Mouse (Mus musculus) hindbrain, embryonic 14.5 days (tissue): ENCODE data around the gene Padi6. TPM values are rescaled to one million over a fixed set of nuclear protein-coding genes. Genes with fewer than 3 reads are reported as not detected.
A peak's percentile ranks its signal among the peaks of the same experiment; 100 is the strongest.

Experiments
- ATAC-seq: fragments of 200-750 bp; cut with Nextera tagmentation; 2 replicates; pipeline ENCODE4 v1.8.0; 2017; ENCODE audit warnings: moderate number of reproducible peaks, mild to moderate bottlenecking, moderate TSS enrichment, moderate library complexity; ENCODE audit not compliant: low FRiP score
- DNase-seq: peaks from one replicate; pipeline ENCODE4 v3.0.0-alpha.2; 2015; ENCODE audit warnings: low spot score
- H3K27ac ChIP-seq: fragments of 300-500 bp; sonication (generic); 2 replicates; pipeline ENCODE4 v1.5.1; 2014; ENCODE audit warnings: mild to moderate bottlenecking, moderate library complexity
- H3K27me3 ChIP-seq: fragments of 300-500 bp; sonication (generic); 2 replicates; pipeline ENCODE4 v1.6.1; 2014; ENCODE audit warnings: mild to moderate bottlenecking, low read length, mixed read lengths; ENCODE audit not compliant: control insufficient read depth, insufficient read depth
- H3K36me3 ChIP-seq: fragments of 300-500 bp; sonication (generic); replicated peaks from 2 replicates; pipeline ENCODE4 v1.6.1; 2014; ENCODE audit not compliant: control insufficient read depth, insufficient read depth
- H3K4me1 ChIP-seq: fragments of 300-500 bp; sonication (generic); replicated peaks from 2 replicates; pipeline ENCODE4 v1.6.1; 2014; ENCODE audit warnings: antibody characterized with exemption, low read length, mixed read lengths; ENCODE audit not compliant: control insufficient read depth, insufficient read depth
- H3K4me2 ChIP-seq: fragments of 300-500 bp; sonication (generic); replicated peaks from 2 replicates; pipeline ENCODE4 v1.6.1; 2014; ENCODE audit warnings: mild to moderate bottlenecking, moderate library complexity
- H3K4me3 ChIP-seq: fragments of 300-500 bp; sonication (generic); replicated peaks from 2 replicates; pipeline ENCODE4 v1.5.1; 2014; ENCODE audit warnings: mild to moderate bottlenecking, low read length
- H3K9ac ChIP-seq: fragments of 300-500 bp; sonication (generic); 2 replicates; pipeline ENCODE4 v1.6.1; 2014
- H3K9me3 ChIP-seq: fragments of 300-500 bp; sonication (generic); 2 replicates; pipeline ENCODE4 v1.6.1; 2016; ENCODE audit warnings: low read length; ENCODE audit not compliant: control insufficient read depth
- WGBS: fragments of 180-500 bp; shearing (Covaris S2); extraction: QIAGEN DNeasy Blood & Tissue Kit; methylation state at CpG from one replicate; pipeline ENCODE4 v1.1.7; 2014; 5-methylcytosine and 5-hydroxymethylcytosine counted together
- polyA plus RNA-seq: library from polyadenylated mRNA; unstranded; fragments of >200 nt; fragmentation: Nextera tagmentation; extraction: Ambion mirVana; gene quantifications from 2 replicates; pipeline ENCODE4 v1.2.1, GENCODE M21; 2014

Padi6 gene
- polyA plus RNA-seq, result not detected in 2 replicates

DNA sequence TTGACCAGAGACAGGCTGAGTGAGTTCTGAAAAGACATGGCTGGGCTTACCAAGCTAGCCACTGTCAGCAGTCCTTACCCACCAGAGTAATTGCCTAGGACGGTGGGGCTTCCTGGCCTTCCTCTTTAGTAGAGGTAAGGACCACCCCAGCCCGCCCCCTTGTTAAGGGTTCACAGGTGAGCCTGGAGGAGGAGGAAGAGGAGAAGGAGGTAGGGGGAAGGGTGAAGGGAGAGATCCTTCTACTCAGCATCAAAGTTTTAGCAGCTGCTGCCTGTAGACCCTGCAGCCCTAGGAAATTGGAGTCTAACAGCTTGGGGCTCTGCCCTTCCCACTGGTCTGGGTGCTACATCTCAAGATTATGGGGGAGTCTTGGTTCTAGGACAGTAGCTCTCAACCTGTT, at the start of gene Padi6:
TSS of gene Padi6 (minus strand) at position 101 of the 400 bp plus-strand sequence.
- WGBS, result 88% methylated on average over 2 of the region's 2 CpGs
- no peak within 1 kb of the TSS for H3K4me2 ChIP-seq
- H3K4me3 ChIP-seq, result no peak within 1 kb of the TSS
- H3K27me3 ChIP-seq, result no peaks in the 10 kb centered on the region
- H3K4me1 ChIP-seq, result no peaks in the 10 kb centered on the region
- DNase-seq (no peak), ATAC-seq (no peak)
- no peaks in the 10 kb centered on the region for H3K36me3 ChIP-seq
- H3K27ac ChIP-seq, result no peak within 1 kb of the TSS
- no peaks in the 10 kb centered on the region for H3K9me3 ChIP-seq
- H3K9ac ChIP-seq, result no peak within 1 kb of the TSS

DNA sequence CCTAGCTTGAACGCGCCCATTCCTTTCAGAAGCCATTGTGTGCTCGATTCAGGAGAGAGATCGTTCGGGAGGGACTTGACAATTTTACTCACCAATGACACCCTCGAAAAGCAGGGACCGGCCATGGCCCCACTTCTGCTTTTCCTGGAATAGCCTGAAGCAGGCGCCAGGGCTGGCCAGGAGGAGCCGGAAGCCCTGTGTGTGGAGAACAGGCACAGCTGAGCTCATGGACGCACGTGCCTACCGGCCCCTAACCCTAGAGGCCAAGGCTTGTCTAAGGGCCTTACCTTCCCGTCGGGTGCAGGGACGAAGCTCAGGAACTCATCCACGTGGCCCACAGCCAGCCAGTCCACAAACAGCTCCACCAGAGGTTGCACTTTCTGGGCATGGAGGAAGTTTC, 48.6 kb upstream of the Padi6 start:
- ATAC-seq, result no peak
- no peaks in the 10 kb centered on the region for H3K36me3 ChIP-seq
- H3K4me2 ChIP-seq, result no peak overlapping the region
- H3K9ac ChIP-seq, result no peak overlapping the region
- WGBS, result 88% methylated on average over 16 of the region's 16 CpGs
- H3K4me3 ChIP-seq, result no peak overlapping the region
- H3K4me1 ChIP-seq, result no peaks in the 10 kb centered on the region
- DNase-seq, result no peak
- no peak overlapping the region for H3K27ac ChIP-seq
- H3K27me3 ChIP-seq, result no peaks in the 10 kb centered on the region
- no peaks in the 10 kb centered on the region for H3K9me3 ChIP-seq

DNA sequence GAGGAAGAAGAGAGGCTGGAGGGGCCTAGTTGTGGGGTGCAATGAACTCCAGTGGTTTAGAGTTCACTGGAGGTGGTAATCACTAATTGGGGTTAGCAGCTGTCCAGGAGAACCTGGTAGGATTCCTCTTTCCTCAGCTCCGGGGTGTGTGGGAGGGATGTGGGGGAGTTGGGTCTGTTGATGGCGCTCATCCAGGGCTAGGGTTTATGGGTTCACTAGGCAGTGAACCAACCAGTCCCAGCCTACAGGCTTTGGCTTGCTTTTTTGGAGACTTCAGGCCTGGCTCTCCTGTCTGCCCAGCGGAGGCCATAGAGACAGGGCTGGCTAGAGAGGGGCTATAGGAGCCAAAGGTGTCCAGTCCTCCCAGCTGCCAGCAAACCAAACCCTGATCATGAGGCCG, 47.5 kb upstream of the Padi6 start:
- no peak for ATAC-seq
- Histone ChIP-seq H3K4me1 (no peaks in the 10 kb centered on the region), H3K4me2 (no peak overlapping the region), H3K36me3 (no peaks in the 10 kb centered on the region), H3K4me3 (no peak overlapping the region), H3K9me3 (no peaks in the 10 kb centered on the region), H3K27ac (no peak overlapping the region), H3K9ac (no peak overlapping the region), H3K27me3 (no peaks in the 10 kb centered on the region)
- 90% methylated on average over 4 of the region's 4 CpGs for WGBS
- DNase-seq, result no peak

DNA sequence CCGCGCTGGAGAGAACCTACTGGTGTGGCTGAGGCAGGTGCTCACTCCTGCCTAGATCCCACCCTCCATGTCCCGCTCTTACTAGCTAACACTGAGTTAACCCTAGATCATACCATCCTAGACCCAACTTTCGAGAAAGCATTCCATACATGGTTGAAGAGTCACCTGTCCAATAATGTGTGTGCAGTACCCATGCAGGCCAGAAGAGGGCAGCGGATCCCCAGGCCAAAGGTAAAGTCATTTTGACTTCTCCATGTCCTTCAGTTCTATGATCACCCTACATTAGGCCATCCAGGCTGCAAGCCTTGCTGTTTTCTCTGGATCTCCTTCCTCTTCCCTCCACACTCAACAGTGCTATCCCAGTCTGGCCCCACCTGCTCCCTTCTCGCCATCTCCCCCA, 46.5 kb upstream of the Padi6 start:
- WGBS, result 47% methylated on average over 6 of the region's 6 CpGs
- no peaks in the 10 kb centered on the region for H3K4me1 ChIP-seq
- no peaks in the 10 kb centered on the region for H3K9me3 ChIP-seq
- no peak overlapping the region for H3K27ac ChIP-seq
- ATAC-seq (no peak), DNase-seq (peak; percentile 69)
- no peaks in the 10 kb centered on the region for H3K36me3 ChIP-seq
- no peak overlapping the region for H3K4me3 ChIP-seq
- no peaks in the 10 kb centered on the region for H3K27me3 ChIP-seq
- H3K9ac ChIP-seq, result no peak overlapping the region
- no peak overlapping the region for H3K4me2 ChIP-seq

DNA sequence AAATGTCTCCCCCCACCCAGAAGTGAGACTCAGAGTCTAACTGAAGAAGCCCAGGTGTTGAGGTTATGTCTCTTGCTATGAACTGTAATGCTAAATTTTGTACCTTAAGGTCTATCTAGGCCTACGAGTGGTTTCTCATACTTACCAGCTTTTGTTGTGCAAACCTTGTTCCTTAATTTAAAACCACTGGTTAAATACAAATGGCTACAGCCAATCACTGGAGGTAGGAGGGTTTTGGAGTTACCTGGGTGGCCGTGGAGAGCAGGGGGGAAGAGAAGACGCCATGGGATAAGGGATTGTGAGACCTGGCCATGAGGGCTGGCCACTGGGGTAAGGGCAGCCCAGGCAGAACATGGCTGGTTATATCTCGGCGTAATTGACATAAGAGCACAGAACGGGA, 45.8 kb upstream of the Padi6 start:
- no peaks in the 10 kb centered on the region for H3K4me1 ChIP-seq

DNA sequence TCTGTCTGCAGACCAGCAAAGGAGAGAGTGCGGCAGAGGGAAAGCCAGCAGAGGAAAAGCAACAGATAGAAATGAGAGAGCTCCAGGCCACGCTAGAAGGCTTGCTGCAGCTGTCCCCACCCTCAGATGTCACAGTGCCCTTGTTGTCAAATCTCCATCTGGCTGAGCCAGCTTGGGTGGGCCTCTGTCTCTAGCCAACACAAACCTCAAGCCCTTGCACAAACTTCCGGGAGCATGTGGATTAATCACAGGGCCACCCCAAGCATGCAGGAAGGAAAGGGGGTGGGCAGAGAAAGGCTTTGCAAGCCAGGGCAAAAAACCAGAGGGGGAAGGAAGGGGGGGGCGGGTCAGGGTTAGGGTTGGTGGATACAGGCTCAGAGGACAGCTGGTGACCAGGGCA, 45.0 kb upstream of the Padi6 start:
- no peaks in the 10 kb centered on the region for H3K9me3 ChIP-seq
- no peak overlapping the region for H3K9ac ChIP-seq
- no peaks in the 10 kb centered on the region for H3K36me3 ChIP-seq
- no peak overlapping the region for H3K27ac ChIP-seq
- H3K4me3 ChIP-seq, result no peak overlapping the region
- no peaks in the 10 kb centered on the region for H3K4me1 ChIP-seq
- H3K27me3 ChIP-seq, result no peaks in the 10 kb centered on the region
- WGBS, result 79% methylated on average over 4 of the region's 4 CpGs
- H3K4me2 ChIP-seq, result no peak overlapping the region
- no peak for ATAC-seq
- no peak for DNase-seq

More for the DNA sequence above, 45.8 kb upstream of the Padi6 start:
- no peak overlapping the region for H3K9ac ChIP-seq
- no peaks in the 10 kb centered on the region for H3K27me3 ChIP-seq
- H3K36me3 ChIP-seq, result no peaks in the 10 kb centered on the region
- no peak for DNase-seq
- H3K9me3 ChIP-seq, result no peaks in the 10 kb centered on the region
- WGBS, result 85% methylated on average over 6 of the region's 6 CpGs
- H3K4me2 ChIP-seq, result no peak overlapping the region
- H3K4me3 ChIP-seq, result no peak overlapping the region
- H3K27ac ChIP-seq, result no peak overlapping the region
- ATAC-seq, result no peak

DNA sequence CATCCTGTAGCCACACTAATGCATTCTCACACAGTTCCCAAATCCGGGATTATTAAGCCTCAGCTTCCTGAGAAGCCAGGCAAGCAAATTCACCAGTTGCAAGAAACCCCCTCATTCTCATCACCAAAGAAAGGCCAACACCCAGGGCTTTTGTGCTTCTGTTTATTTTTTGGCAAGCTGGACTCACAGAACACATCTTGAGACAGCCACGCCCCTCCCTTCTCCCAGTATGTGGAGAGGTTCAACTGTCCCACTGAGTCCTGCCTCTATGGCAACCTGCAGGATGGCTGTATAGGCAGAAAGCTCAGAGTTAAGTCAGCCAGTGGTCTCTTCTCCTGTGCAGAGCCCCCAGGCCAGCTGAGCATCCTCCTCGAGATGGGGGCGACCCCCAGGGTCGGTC, 42.8 kb upstream of the Padi6 start:
- 87% methylated on average over 5 of the region's 5 CpGs for WGBS
- Histone ChIP-seq H3K27ac (no peak overlapping the region), H3K4me3 (no peak overlapping the region), H3K27me3 (no peaks in the 10 kb centered on the region), H3K36me3 (no peaks in the 10 kb centered on the region), H3K4me1 (no peaks in the 10 kb centered on the region), H3K9me3 (no peaks in the 10 kb centered on the region), H3K9ac (no peak overlapping the region), H3K4me2 (no peak overlapping the region)
- DNase-seq (no peak), ATAC-seq (no peak)

DNA sequence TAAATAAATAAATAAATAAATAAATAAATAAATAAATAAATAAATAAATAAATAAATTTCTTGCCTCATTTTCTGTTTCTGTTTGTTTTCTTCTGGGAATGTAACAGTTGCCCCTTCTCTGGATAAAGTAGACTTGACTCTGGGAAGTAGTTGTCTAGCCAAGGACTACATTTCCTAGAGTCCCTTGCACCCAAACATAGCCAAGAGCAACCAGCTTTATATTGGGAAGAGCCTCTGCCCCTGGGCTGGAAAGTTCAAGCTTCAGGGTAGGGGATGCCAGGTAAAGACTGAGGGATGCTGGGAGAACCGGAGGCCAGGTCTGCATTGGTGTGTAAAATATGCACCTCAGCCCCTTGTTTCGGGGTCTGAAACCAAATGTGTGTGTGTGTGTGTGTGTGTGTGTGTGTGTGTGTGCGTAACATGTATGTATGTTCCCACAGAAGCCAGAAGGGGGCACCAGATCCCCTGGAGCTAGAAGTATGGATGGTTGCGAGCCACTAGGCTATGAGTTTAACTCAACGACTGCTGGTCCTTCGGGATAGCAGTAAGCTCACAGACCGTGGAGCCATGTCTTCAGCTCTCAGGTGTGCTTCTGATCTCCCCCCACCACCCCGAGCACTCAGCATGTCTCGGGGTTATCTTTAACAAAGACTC, 42.0 kb upstream of the Padi6 start:
- H3K9me3 ChIP-seq, result no peaks in the 10 kb centered on the region
- no peaks in the 10 kb centered on the region for H3K36me3 ChIP-seq
- H3K27ac ChIP-seq, result no peak overlapping the region
- no peak overlapping the region for H3K9ac ChIP-seq
- H3K4me2 ChIP-seq, result no peak overlapping the region
- DNase-seq (no peak), ATAC-seq (no peak)
- no peaks in the 10 kb centered on the region for H3K4me1 ChIP-seq
- no peaks in the 10 kb centered on the region for H3K27me3 ChIP-seq
- H3K4me3 ChIP-seq, result no peak overlapping the region
- WGBS, result 96% methylated on average over 9 of the region's 9 CpGs

DNA sequence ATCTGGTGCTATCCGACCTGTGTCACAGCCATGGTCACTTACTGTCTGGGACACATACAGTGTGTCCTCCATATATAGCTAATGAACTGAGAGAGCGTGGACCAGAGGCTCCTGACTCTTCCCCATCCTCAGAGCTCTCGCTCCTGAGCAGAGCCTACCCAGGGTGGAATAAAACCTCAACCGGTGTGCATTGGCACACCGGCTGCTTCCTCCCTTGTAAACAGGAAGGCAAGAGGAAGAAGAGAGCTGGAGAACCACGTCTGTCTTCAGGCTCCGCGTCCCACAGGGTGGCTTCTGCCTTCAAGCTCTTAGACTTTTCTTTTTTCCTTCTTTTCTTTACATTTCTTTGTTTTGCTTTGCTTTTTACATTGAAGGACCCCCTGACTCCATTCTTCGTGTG, 40.4 kb upstream of the Padi6 start:
- 87% methylated on average over 9 of the region's 9 CpGs for WGBS
- no peak overlapping the region for H3K27ac ChIP-seq
- ATAC-seq (no peak), DNase-seq (no peak)
- no peak overlapping the region for H3K4me2 ChIP-seq
- no peaks in the 10 kb centered on the region for H3K9me3 ChIP-seq
- no peaks in the 10 kb centered on the region for H3K27me3 ChIP-seq
- no peaks in the 10 kb centered on the region for H3K4me1 ChIP-seq
- H3K9ac ChIP-seq, result no peak overlapping the region
- H3K4me3 ChIP-seq, result no peak overlapping the region
- no peaks in the 10 kb centered on the region for H3K36me3 ChIP-seq

DNA sequence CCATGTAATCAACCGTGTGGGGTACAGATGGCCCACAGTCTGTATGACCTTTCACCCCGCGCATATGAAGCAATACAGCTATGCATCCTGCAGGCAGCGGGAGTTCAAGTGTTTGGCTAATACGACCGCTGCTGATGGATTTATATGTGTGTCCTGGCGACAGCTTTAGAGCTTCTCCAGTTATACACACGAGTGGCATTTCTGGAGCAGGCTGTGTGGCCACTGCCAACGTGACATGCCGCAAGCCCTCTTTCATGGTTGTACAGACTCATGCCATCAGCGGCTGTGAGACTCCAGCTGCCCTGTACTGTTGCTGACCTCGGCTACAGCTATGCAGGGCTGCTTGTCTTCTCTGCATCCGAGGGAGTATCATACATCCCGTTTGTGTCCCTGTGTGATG, 38.1 kb upstream of the Padi6 start:
- 81% methylated on average over 14 of the region's 14 CpGs for WGBS
- Histone ChIP-seq H3K9me3 (no peaks in the 10 kb centered on the region), H3K4me2 (no peak overlapping the region)

More for the DNA sequence above, 38.1 kb upstream of the Padi6 start:
- Histone ChIP-seq H3K4me1 (no peaks in the 10 kb centered on the region), H3K27me3 (no peaks in the 10 kb centered on the region), H3K9ac (no peak overlapping the region), H3K36me3 (no peaks in the 10 kb centered on the region), H3K4me3 (no peak overlapping the region), H3K27ac (no peak overlapping the region)
- DNase-seq, result no peak
- no peak for ATAC-seq
